Mouse (Mus musculus) kidney, postnatal 10 days (tissue): ENCODE results near the gene Tmem132d.

Source experiments
- DNase-seq: peaks from one replicate; pipeline ENCODE4 v3.0.0; 2021; ENCODE audit warnings: mixed read lengths

The Tmem132d gene

GRCm38 (mm10) chr5:128432916-128433315 is at the start of gene Tmem132d:
TSS of gene Tmem132d (minus strand) at chr5:128433077.
- DNase-seq = no peak

GRCm38 (mm10) chr5:128480816-128481215 is 47.9 kb upstream of the Tmem132d start:
- DNase-seq = no peak

GRCm38 (mm10) chr5:128475372-128475771 is 42.5 kb upstream of the Tmem132d start:
- no peak for DNase-seq

DNA sequence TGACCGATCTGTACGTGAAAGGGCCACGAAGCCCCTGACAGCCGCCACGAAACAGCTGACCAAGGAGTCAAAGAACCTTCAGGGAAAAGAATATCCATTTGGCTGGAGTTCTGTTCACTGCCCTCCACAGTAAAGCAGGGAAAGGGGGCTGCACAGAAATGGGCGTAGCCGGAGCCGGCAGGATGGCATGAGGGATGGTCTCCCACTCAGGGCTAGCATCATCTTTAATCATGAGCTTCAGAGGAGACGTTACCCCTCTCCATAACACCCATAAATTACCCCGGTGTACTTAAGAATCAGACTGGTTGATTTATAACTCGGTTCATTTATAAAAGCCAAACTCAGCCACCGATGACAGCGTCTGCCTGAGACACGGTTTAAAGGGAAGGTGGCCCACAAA is 36.9 kb upstream of the Tmem132d start:
- DNase-seq = no peak

GRCm38 (mm10) chr5:128464514-128464913 is 31.6 kb upstream of the Tmem132d start:
- no peak for DNase-seq

- DNase-seq = no peak
Measured at GRCm38 (mm10) chr5:128460605-128461004, 27.7 kb upstream of the Tmem132d start.

- DNase-seq = no peak
Measured at GRCm38 (mm10) chr5:128455732-128456131, 22.9 kb upstream of the Tmem132d start.

GRCm38 (mm10) chr5:128452196-128452595 is 19.3 kb upstream of the Tmem132d start:
- DNase-seq = no peak

DNA sequence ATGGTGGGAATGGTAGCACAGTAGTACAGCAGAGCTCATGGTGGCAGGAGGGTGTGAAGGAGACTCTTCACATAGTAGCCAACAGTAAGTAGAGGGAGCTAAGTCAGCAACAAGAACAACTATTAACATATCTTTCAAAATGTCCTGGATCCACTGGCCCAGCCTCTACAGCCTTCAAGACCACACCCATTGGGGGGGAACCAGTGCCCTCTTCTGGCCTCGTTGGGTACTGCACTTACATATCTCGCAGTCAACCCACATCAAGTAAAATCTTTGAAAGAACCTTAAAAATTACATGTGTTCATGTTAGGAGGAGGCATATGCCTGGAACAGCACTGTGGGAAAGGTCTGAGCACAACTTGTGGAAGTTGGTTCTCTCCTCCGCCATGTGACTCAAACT is 17.9 kb upstream of the Tmem132d start:
- DNase-seq = no peak

DNA sequence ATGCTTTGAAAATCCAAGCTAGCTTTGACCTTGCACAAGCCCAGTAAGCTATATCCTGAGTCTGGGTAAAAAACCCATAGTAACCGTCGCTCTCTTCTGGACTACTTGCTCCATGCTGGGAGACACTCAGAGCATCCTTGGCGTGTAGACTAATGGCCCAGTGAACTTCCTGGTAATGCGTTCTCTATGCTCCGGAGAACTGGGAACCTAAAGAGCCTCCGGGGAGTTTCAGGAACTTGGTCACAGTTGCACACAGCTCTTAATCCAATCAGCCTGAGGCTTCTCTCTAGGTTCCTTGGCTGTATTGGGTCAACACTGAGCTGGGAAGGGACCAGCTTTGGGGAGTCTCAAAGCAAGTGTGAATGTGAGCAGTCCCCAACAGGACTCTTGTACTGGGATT is 12.0 kb upstream of the Tmem132d start:
- DNase-seq = no peak

DNA sequence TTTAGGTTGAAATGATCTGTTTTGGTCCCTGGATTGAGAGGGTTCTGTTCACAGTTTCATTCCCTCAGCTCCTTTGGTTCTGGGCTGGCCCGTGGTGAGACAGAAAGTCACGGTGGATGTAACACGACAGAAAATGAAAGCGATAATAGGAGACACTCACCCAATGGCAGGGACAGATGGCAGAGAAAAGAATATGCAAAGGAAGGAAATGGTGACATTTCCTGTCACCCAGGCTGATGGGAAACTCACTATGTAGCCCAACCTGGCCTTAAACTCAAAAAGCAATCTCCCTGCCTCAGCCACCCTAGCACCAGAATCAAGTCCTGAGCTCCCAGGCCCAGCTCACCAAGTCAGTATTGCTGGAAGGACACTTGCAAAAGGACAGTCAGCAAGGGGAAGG is 11.0 kb upstream of the Tmem132d start:
- no peak for DNase-seq

DNA sequence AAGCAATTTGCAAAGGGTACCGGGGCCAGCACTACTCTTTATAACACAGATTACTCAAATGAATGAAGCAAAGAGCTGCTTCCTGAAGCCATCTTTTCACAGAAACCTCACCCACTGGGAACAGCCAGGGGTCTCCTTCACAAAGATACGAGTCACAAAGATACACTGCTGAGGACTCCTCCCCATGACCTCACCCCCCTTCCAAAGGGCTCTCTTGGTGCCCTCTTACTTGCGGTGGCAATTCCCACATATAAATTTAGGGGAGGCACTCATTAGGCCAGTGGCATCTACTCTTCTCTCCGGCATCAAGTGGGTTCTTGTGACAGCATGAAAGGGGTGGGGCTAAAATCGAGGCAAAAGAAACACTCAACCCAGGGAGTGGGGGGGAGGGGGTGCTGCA is 8.2 kb upstream of the Tmem132d start:
- DNase-seq = no peak

- DNase-seq = peak; percentile 77
Measured at GRCm38 (mm10) chr5:128439828-128440227, 7.0 kb upstream of the Tmem132d start.

DNA sequence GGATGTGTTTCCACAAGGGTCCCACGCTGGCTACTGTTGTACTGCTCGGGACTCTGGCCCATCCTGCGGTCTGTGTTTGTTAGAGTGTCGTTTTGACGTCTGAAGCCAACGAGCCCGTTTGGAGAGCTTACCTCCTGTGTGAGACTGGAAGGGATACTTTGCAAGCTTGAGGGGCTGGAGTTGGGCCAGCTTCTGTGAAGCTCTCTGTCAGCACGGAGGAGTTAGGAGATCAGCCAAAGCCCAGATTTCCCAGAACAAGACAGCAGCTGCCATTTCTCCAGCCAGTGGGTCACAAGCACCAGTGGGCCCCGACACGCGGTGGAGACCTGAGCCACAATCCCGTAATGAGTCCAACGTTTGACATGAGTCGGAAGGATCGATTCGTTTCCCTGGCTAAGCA is 5.2 kb upstream of the Tmem132d start:
- DNase-seq = no peak

DNA sequence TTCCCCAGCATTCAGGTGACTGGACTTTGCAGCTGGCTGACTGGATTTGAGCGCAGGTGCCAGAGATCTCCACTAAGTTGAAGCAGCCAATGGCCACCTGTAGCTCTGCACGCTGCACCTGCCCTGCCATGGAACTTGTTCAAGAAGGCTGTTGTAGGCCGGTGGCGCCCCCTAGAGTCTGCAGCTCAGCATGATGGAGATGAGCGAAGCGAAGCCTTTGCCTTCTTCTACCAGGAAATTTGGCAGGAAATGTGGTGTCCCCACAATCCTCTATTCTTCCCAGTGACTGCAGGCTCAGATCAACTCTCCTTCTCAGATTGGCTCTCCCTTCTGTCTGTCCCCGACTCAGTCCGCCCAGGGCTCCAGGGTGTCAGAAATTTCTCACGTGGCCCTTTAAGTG is 4.0 kb upstream of the Tmem132d start:
- DNase-seq = peak; percentile 49

- no peak for DNase-seq
Measured at GRCm38 (mm10) chr5:128435683-128436082, 2.8 kb upstream of the Tmem132d start.

DNA sequence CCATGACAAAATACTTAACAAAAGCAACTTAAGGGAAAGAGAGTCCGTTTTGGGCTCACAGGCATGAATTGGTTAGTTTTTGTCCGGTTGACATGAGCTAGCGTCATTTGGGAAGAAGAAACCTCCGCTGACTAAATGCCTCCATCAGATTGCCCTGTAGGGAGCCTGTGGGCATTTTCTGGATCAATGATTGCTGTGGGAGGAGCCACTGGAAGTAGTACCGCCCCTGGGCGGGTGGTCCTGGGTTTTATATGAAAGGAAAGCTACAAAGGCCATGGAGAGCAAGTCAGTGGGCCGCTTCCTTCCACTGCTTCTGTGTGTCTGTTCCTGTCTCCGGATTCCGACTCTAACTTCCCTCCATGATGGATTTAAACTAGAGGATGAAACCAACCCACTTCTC is 909 bp upstream of the Tmem132d start:
- no peak for DNase-seq

GRCm38 (mm10) chr5:128432422-128432821 is 455 bp downstream of the Tmem132d start:
- DNase-seq = no peak

- no peak for DNase-seq
Measured at GRCm38 (mm10) chr5:128424636-128425035, 8.2 kb downstream of the Tmem132d start.

DNA sequence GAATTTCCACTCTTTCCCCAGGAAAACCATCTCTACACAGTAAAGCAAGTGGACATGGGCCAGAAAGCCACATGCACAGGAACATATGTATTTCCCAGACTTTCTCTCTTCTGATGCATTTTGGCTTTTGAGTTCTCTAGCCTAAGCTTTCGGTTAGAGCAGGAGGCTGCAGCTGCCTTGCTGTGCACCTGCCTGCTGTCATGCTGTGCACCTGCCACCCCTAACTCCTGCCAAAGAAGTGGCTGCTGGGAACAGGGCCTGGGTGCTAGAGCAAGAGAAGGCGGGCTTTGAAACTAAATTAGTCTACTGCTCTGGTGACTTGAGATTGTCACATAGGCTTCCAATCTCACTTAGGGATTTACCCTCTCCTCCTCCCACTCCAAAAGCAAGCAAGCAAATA is 8.7 kb downstream of the Tmem132d start:
- no peak for DNase-seq

DNA sequence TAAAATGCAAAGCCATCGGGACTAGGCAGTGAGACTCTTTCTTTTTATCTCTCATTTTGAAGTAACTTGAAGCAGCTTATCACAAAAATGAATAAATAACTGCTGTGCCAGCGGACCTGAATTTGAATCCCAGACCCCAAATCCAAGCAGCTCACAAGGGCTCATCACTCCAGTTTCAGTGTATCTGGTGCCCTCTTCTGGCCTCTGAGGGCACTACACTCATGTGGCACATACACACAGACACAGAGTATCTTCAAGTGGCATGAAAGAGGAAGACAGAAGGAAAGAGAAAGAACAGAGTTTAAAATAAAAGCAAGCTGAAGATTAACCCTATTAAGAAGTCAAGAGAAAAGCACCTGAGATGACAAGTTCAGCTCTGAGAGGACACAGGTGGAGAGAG is 10.8 kb downstream of the Tmem132d start:
- no peak for DNase-seq

- DNase-seq = no peak
Measured at GRCm38 (mm10) chr5:128418149-128418710, 14.6 kb downstream of the Tmem132d start.

DNA sequence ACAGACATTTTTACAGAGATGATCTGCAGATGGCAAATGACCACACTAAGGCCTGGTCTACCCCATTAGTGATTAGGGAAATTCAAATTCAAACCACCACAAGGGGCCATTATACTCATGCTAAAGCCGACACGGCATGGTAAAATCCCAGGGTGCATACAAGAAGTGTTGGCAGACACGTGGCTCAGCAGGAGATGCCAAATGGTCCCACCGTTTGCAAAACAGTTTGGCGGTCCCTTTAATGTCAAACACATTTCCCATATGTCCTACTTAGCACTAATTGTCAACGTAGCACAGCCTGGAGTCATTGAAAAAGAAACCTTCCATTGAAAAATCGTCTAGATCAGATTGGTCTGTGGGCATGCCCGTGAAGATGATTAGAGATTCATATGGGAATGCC is 18.8 kb downstream of the Tmem132d start:
- no peak for DNase-seq

GRCm38 (mm10) chr5:128412306-128412705 is 20.6 kb downstream of the Tmem132d start:
- no peak for DNase-seq

DNA sequence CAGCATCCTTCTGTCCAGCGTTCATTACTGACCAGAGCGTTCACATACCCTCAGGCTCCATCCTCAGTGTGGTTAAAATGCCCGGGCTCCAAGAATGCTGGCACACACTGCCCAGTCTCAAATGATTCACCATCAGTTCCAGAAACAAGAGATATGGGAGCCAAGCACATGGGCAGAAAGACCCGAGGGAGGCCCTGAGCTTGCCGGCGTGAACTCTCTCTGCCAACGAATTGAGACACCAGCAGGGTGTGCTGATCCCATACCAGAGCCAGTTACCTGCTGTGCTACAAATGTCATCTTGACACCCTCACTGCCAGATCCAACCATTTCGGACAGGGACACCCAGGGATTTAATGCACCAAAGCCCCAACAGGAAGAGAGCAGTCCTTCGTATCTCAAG is 25.3 kb downstream of the Tmem132d start:
- DNase-seq = no peak

- no peak for DNase-seq
Measured at GRCm38 (mm10) chr5:128405071-128405470, 27.8 kb downstream of the Tmem132d start.
